Mouse (Mus musculus): ENCODE results near the gene Insm1. TPM values are rescaled to one million over a fixed set of nuclear protein-coding genes. Genes with fewer than 3 reads are reported as not detected.

The Insm1 gene
- polyA plus RNA-seq, 1 experiment from 2014 or later, result 14.7 TPM

GRCm38 (mm10) chr2:146256321-146256875 is 34.7 kb downstream of the Insm1 start:
- H3K4me1 ChIP-seq (ENCODE audit: control insufficient read depth, insufficient read depth, low read length), result peaks cover 56% of the 10 kb centered on the region
- DNase-seq (ENCODE audit: low spot score), result peak; percentile 76
- H3K27ac ChIP-seq (ENCODE audit: low read depth, low read length), result peak overlapping the region; percentile 39
- no peaks in the 10 kb centered on the region for H3K9me3 ChIP-seq (replicated peaks; ENCODE audit: control insufficient read depth, low read length)
- no peaks in the 10 kb centered on the region for H3K27me3 ChIP-seq (replicated peaks; ENCODE audit: control insufficient read depth, insufficient read depth, low read length)
- no peak overlapping the region for H3K9ac ChIP-seq (ENCODE audit: low read length)
- no peak overlapping the region for H3K4me3 ChIP-seq (ENCODE audit: low read depth, low read length)
- H3K36me3 ChIP-seq (ENCODE audit: control insufficient read depth, insufficient read depth, low read length), result no peaks in the 10 kb centered on the region
- no peak overlapping the region for H3K4me2 ChIP-seq (ENCODE audit: low read length)
- WGBS, result 44% methylated on average over 3 of the region's 3 CpGs
- peak; percentile 36 for ATAC-seq

- ATAC-seq (peak; percentile 75), DNase-seq (ENCODE audit: low spot score) (peak; percentile 89)
- H3K36me3 ChIP-seq (ENCODE audit: control insufficient read depth, insufficient read depth, low read length), result no peaks in the 10 kb centered on the region
- no peaks in the 10 kb centered on the region for H3K9me3 ChIP-seq (replicated peaks; ENCODE audit: control insufficient read depth, low read length)
- no peak overlapping the region for H3K4me3 ChIP-seq (ENCODE audit: low read depth, low read length)
- peaks cover 63% of the 10 kb centered on the region for H3K4me1 ChIP-seq (ENCODE audit: control insufficient read depth, insufficient read depth, low read length)
- no peaks in the 10 kb centered on the region for H3K27me3 ChIP-seq (replicated peaks; ENCODE audit: control insufficient read depth, insufficient read depth, low read length)
- H3K27ac ChIP-seq (ENCODE audit: low read depth, low read length), result peak overlapping the region; percentile 39
- H3K9ac ChIP-seq (ENCODE audit: low read length), result no peak overlapping the region
- 6% methylated on average over 3 of the region's 3 CpGs for WGBS
- no peak overlapping the region for H3K4me2 ChIP-seq (ENCODE audit: low read length)
These were observed 35.3 kb downstream of the Insm1 start for GRCm38 (mm10) chr2:146257037-146257436.

- Histone ChIP-seq H3K27ac (ENCODE audit: low read depth, low read length) (peak overlapping the region; percentile 40; the same call in 1 of the 2 replicates), H3K4me1 (ENCODE audit: control insufficient read depth, insufficient read depth, low read length) (peaks cover 68% of the 10 kb centered on the region), H3K4me2 (ENCODE audit: low read length) (no peak overlapping the region), H3K36me3 (ENCODE audit: control insufficient read depth, insufficient read depth, low read length) (no peaks in the 10 kb centered on the region), H3K27me3 (replicated peaks; ENCODE audit: control insufficient read depth, insufficient read depth, low read length) (no peaks in the 10 kb centered on the region), H3K9ac (ENCODE audit: low read length) (0 out of 2 replicates have a peak overlapping the region, but pooled peaks have one; percentile 13), H3K9me3 (replicated peaks; ENCODE audit: control insufficient read depth, low read length) (no peaks in the 10 kb centered on the region), H3K4me3 (ENCODE audit: low read depth, low read length) (no peak overlapping the region)
- no peak for DNase-seq (ENCODE audit: low spot score)
- WGBS, result 65% methylated on average over 3 of the region's 3 CpGs
- ATAC-seq, result no peak
These were observed 35.9 kb downstream of the Insm1 start for GRCm38 (mm10) chr2:146257609-146258008.

- H3K4me2 ChIP-seq (ENCODE audit: low read length), result peak overlapping the region; percentile 25; the same call in 1 of the 2 replicates
- H3K4me3 ChIP-seq (ENCODE audit: low read depth, low read length), result no peak overlapping the region
- DNase-seq (ENCODE audit: low spot score) (peak; percentile 87), ATAC-seq (peak; percentile 60)
- H3K4me1 ChIP-seq (ENCODE audit: control insufficient read depth, insufficient read depth, low read length), result peaks cover 68% of the 10 kb centered on the region
- peak overlapping the region; percentile 48 for H3K9ac ChIP-seq (ENCODE audit: low read length)
- peak overlapping the region; percentile 86 for H3K27ac ChIP-seq (ENCODE audit: low read depth, low read length)
- H3K27me3 ChIP-seq (replicated peaks; ENCODE audit: control insufficient read depth, insufficient read depth, low read length), result no peaks in the 10 kb centered on the region
- H3K36me3 ChIP-seq (ENCODE audit: control insufficient read depth, insufficient read depth, low read length), result no peaks in the 10 kb centered on the region
- no peaks in the 10 kb centered on the region for H3K9me3 ChIP-seq (replicated peaks; ENCODE audit: control insufficient read depth, low read length)
- 17% methylated on average over 10 of the region's 10 CpGs for WGBS
These were observed 37.2 kb downstream of the Insm1 start for GRCm38 (mm10) chr2:146258736-146259469.

- ATAC-seq (no peak), DNase-seq (ENCODE audit: low spot score) (peak; percentile 52)
- Histone ChIP-seq H3K9ac (ENCODE audit: low read length) (peak overlapping the region; percentile 25; the same call in 1 of the 2 replicates), H3K36me3 (ENCODE audit: control insufficient read depth, insufficient read depth, low read length) (no peaks in the 10 kb centered on the region), H3K4me2 (ENCODE audit: low read length) (peak overlapping the region; percentile 20; the same call in 1 of the 2 replicates), H3K27me3 (replicated peaks; ENCODE audit: control insufficient read depth, insufficient read depth, low read length) (no peaks in the 10 kb centered on the region), H3K4me3 (ENCODE audit: low read depth, low read length) (no peak overlapping the region), H3K4me1 (ENCODE audit: control insufficient read depth, insufficient read depth, low read length) (peaks cover 68% of the 10 kb centered on the region), H3K9me3 (replicated peaks; ENCODE audit: control insufficient read depth, low read length) (no peaks in the 10 kb centered on the region), H3K27ac (ENCODE audit: low read depth, low read length) (peak overlapping the region; percentile 86)
- 18% methylated on average over 18 of the region's 18 CpGs for WGBS
These were observed 38.3 kb downstream of the Insm1 start for GRCm38 (mm10) chr2:146259787-146260560.

GRCm38 (mm10) chr2:146261146-146261545 is 39.4 kb downstream of the Insm1 start:
- 30% methylated on average over 4 of the region's 4 CpGs for WGBS
- Histone ChIP-seq H3K9me3 (replicated peaks; ENCODE audit: control insufficient read depth, low read length) (no peaks in the 10 kb centered on the region), H3K36me3 (ENCODE audit: control insufficient read depth, insufficient read depth, low read length) (no peaks in the 10 kb centered on the region), H3K4me1 (ENCODE audit: control insufficient read depth, insufficient read depth, low read length) (peaks cover 57% of the 10 kb centered on the region), H3K27me3 (replicated peaks; ENCODE audit: control insufficient read depth, insufficient read depth, low read length) (no peaks in the 10 kb centered on the region), H3K4me3 (ENCODE audit: low read depth, low read length) (no peak overlapping the region), H3K27ac (ENCODE audit: low read depth, low read length) (peak overlapping the region; percentile 40; the same call in 1 of the 2 replicates), H3K4me2 (ENCODE audit: low read length) (no peak overlapping the region), H3K9ac (ENCODE audit: low read length) (no peak overlapping the region)
- ATAC-seq (no peak), DNase-seq (ENCODE audit: low spot score) (peak; percentile 16)

- Histone ChIP-seq H3K4me1 (ENCODE audit: control insufficient read depth, insufficient read depth, low read length) (peaks cover 48% of the 10 kb centered on the region), H3K9ac (ENCODE audit: low read length) (no peak overlapping the region), H3K9me3 (replicated peaks; ENCODE audit: control insufficient read depth, low read length) (no peaks in the 10 kb centered on the region), H3K27me3 (replicated peaks; ENCODE audit: control insufficient read depth, insufficient read depth, low read length) (no peaks in the 10 kb centered on the region), H3K4me3 (ENCODE audit: low read depth, low read length) (no peak overlapping the region), H3K4me2 (ENCODE audit: low read length) (no peak overlapping the region), H3K36me3 (ENCODE audit: control insufficient read depth, insufficient read depth, low read length) (no peaks in the 10 kb centered on the region), H3K27ac (ENCODE audit: low read depth, low read length) (peak overlapping the region; percentile 49; the same call in 1 of the 2 replicates)
- WGBS, result 2% methylated on average over 10 of the region's 10 CpGs
- ATAC-seq (peak; percentile 82), DNase-seq (ENCODE audit: low spot score) (peak; percentile 82)
These were observed 40.5 kb downstream of the Insm1 start for GRCm38 (mm10) chr2:146262215-146262614.

GRCm38 (mm10) chr2:146262966-146263365 is 41.2 kb downstream of the Insm1 start:
- ATAC-seq (no peak), DNase-seq (ENCODE audit: low spot score) (peak; percentile 9)
- H3K4me1 ChIP-seq (ENCODE audit: control insufficient read depth, insufficient read depth, low read length), result peaks cover 40% of the 10 kb centered on the region
- H3K27me3 ChIP-seq (replicated peaks; ENCODE audit: control insufficient read depth, insufficient read depth, low read length), result no peaks in the 10 kb centered on the region
- no peaks in the 10 kb centered on the region for H3K36me3 ChIP-seq (ENCODE audit: control insufficient read depth, insufficient read depth, low read length)
- no peak overlapping the region for H3K27ac ChIP-seq (ENCODE audit: low read depth, low read length)
- H3K9ac ChIP-seq (ENCODE audit: low read length), result no peak overlapping the region
- H3K9me3 ChIP-seq (replicated peaks; ENCODE audit: control insufficient read depth, low read length), result no peaks in the 10 kb centered on the region
- no peak overlapping the region for H3K4me2 ChIP-seq (ENCODE audit: low read length)
- no peak overlapping the region for H3K4me3 ChIP-seq (ENCODE audit: low read depth, low read length)
